Mouse (Mus musculus): ENCODE results near the gene Neurl1a.

- TF ChIP-seq CTCF (IDR thresholded peaks at IDR 0.05; ENCODE audit: insufficient read depth, low read length) (peak; percentile 87), POLR2A (IDR thresholded peaks at IDR 0.05; ENCODE audit: borderline replicate concordance, extremely low read depth, low read depth, low read length) (no peak)
Observed at GRCm38 (mm10) chr19:47168793-47169412, 9.7 kb upstream of the Neurl1a start.
